Mouse (Mus musculus) right cerebral cortex, adult 2 months (tissue): ENCODE results near the gene Slc16a5.
"Not testable (repeated sequence)": the region's sequence is repeated elsewhere in the genome, so short reads cannot be mapped to it uniquely, and the experiment has no call there.

Source experiments
- DNase-seq, 2 experiments: peaks; one replicate each; pipeline ENCODE4 v3.0.0; 2021 to 2022; ENCODE audit warnings: low spot score in 2 of 2

Slc16a5 gene

GRCm38 (mm10) chr11:115478296-115478938, 16.1 kb downstream of the Slc16a5 start:
- DNase-seq = no peak

- peak; percentile 73 to 74 for DNase-seq
These were observed 19.4 kb downstream of the Slc16a5 start for GRCm38 (mm10) chr11:115481553-115482259.

- DNase-seq = no peak
These were observed 21.0 kb downstream of the Slc16a5 start for GRCm38 (mm10) chr11:115483278-115483677.

GRCm38 (mm10) chr11:115483726-115484125, 21.5 kb downstream of the Slc16a5 start:
- peak; percentile 90 for DNase-seq

GRCm38 (mm10) chr11:115485155-115485554, 22.9 kb downstream of the Slc16a5 start:
- DNase-seq = no peak

GRCm38 (mm10) chr11:115488551-115489104, 26.4 kb downstream of the Slc16a5 start:
- no peak for DNase-seq

- no peak for DNase-seq
These were observed 28.4 kb downstream of the Slc16a5 start for GRCm38 (mm10) chr11:115490441-115491355.

GRCm38 (mm10) chr11:115491356-115492083, 29.2 kb downstream of the Slc16a5 start, which contains the start of gene Nt5c:
Nt5c (minus strand) TSS chr11:115491862.
- peak; percentile 84 to 86 for DNase-seq

GRCm38 (mm10) chr11:115492387-115492786, 30.1 kb downstream of the Slc16a5 start:
- DNase-seq = no peak

- not testable (repeated sequence) for DNase-seq
These were observed 34.3 kb downstream of the Slc16a5 start for GRCm38 (mm10) chr11:115496559-115496958.

GRCm38 (mm10) chr11:115502636-115503035, 40.4 kb downstream of the Slc16a5 start:
- no peak for DNase-seq

GRCm38 (mm10) chr11:115506586-115506985, 44.3 kb downstream of the Slc16a5 start:
- no peak for DNase-seq

GRCm38 (mm10) chr11:115508061-115508460, 45.8 kb downstream of the Slc16a5 start:
- no peak for DNase-seq

GRCm38 (mm10) chr11:115509773-115510506, 47.7 kb downstream of the Slc16a5 start:
- peak; percentile 43 to 47 for DNase-seq

- no peak for DNase-seq
These were observed 48.2 kb downstream of the Slc16a5 start for GRCm38 (mm10) chr11:115510507-115510888.

GRCm38 (mm10) chr11:115511121-115511520, 48.8 kb downstream of the Slc16a5 start:
- DNase-seq = no peak

GRCm38 (mm10) chr11:115512004-115512403, 49.7 kb downstream of the Slc16a5 start:
- no peak for DNase-seq

- DNase-seq = no peak
These were observed 50.3 kb downstream of the Slc16a5 start for GRCm38 (mm10) chr11:115512407-115513183.
